Mouse (Mus musculus) adrenal gland, postnatal 36 days (tissue): ENCODE results near the gene Tnfrsf1b. TPM values are rescaled to one million over a fixed set of nuclear protein-coding genes. Genes with fewer than 3 reads are reported as not detected.
"Not testable (repeated sequence)": the region's sequence is repeated elsewhere in the genome, so short reads cannot be mapped to it uniquely, and the experiment has no call there.

Experiments used
- DNase-seq, 2 experiments: peaks; one replicate each; pipeline ENCODE4 v3.0.0; 2021; ENCODE audit warnings: mixed read lengths in 1 of 2
- total RNA-seq, 2 experiments: library from RNA; stranded (reverse); gene quantifications; 2 replicates each; pipeline ENCODE4 v1.2.3; 2021

The Tnfrsf1b gene
- total RNA-seq, 2 experiments from 2014 or later, result 7.6 to 9.7 TPM

GRCm38 (mm10) chr4:145188561-145188960 lies 58.1 kb downstream of the Tnfrsf1b start:
- DNase-seq, result no peak

GRCm38 (mm10) chr4:145187619-145188018 lies 59.1 kb downstream of the Tnfrsf1b start:
- no peak for DNase-seq

GRCm38 (mm10) chr4:145178918-145179549 lies 67.6 kb downstream of the Tnfrsf1b start:
- no peak for DNase-seq

- DNase-seq, result not testable (repeated sequence)
These were observed 81.1 kb downstream of the Tnfrsf1b start for GRCm38 (mm10) chr4:145165542-145165941.

GRCm38 (mm10) chr4:145164111-145164510 lies 82.6 kb downstream of the Tnfrsf1b start:
- peak; percentile 71 to 75 for DNase-seq

Other genes starting within 250 kb of the Tnfrsf1b start
- gene Vps13d, start 51.9 kb downstream of the Tnfrsf1b start, total RNA-seq, result 10 to 100 TPM; 59.1 to 83.2 TPM
- under 1 TPM; 0.10 to 0.40 TPM for gene Tnfrsf8, start 68.3 kb upstream of the Tnfrsf1b start, total RNA-seq